Mouse (Mus musculus) midbrain, embryonic 13.5 days (tissue): ENCODE results near the gene Wdr75. TPM values are rescaled to one million over a fixed set of nuclear protein-coding genes. Genes with fewer than 3 reads are reported as not detected.

Experiments used
- ATAC-seq: fragments of 200-750 bp; cut with Nextera tagmentation; 2 replicates; pipeline ENCODE4 v1.8.0; 2017; ENCODE audit warnings: mild to moderate bottlenecking, moderate TSS enrichment, moderate library complexity
- H3K27ac ChIP-seq: fragments of 300-500 bp; sonication (generic); 2 replicates; pipeline ENCODE4 v1.5.1; 2015; ENCODE audit warnings: inconsistent platforms, mild to moderate bottlenecking, moderate library complexity
- H3K27me3 ChIP-seq: fragments of 300-500 bp; sonication (generic); 2 replicates; pipeline ENCODE4 v1.6.1; 2015; ENCODE audit warnings: mild to moderate bottlenecking, inconsistent platforms
- H3K36me3 ChIP-seq: fragments of 300-500 bp; sonication (generic); 2 replicates; pipeline ENCODE4 v1.6.1; 2015; ENCODE audit warnings: mild to moderate bottlenecking, inconsistent platforms
- H3K4me1 ChIP-seq: fragments of 300-500 bp; sonication (generic); replicated peaks from 2 replicates; pipeline ENCODE4 v1.6.1; 2015; ENCODE audit warnings: inconsistent platforms
- H3K4me2 ChIP-seq: fragments of 300-500 bp; sonication (generic); replicated peaks from 2 replicates; pipeline ENCODE4 v1.6.1; 2015; ENCODE audit warnings: moderate library complexity, mild to moderate bottlenecking, inconsistent platforms
- H3K4me3 ChIP-seq: fragments of 300-500 bp; sonication (generic); replicated peaks from 2 replicates; pipeline ENCODE4 v1.5.1; 2015; ENCODE audit warnings: mild to moderate bottlenecking, inconsistent platforms
- H3K9ac ChIP-seq: fragments of 300-500 bp; sonication (generic); replicated peaks from 2 replicates; pipeline ENCODE4 v1.6.1; 2015; ENCODE audit warnings: mild to moderate bottlenecking, inconsistent platforms
- H3K9me3 ChIP-seq: fragments of 300-500 bp; sonication (generic); 2 replicates; pipeline ENCODE4 v1.6.1; 2016; ENCODE audit warnings: mild to moderate bottlenecking, inconsistent platforms
- WGBS: fragments of 180-500 bp; shearing (Covaris S2); methylation state at CpG from one replicate; pipeline ENCODE4 v1.1.7; 2015; 5-methylcytosine and 5-hydroxymethylcytosine counted together
- polyA plus RNA-seq: library from polyadenylated mRNA; unstranded; fragments of >200 nt; fragmentation: Nextera tagmentation; extraction: Ambion mirVana; gene quantifications from 2 replicates; pipeline ENCODE4 v1.2.1, GENCODE M21; 2015

Wdr75 gene
- polyA plus RNA-seq, 1 experiment from 2014 or later = 74.1 TPM

- Histone ChIP-seq H3K4me2 (no peak overlapping the region), H3K4me3 (no peak overlapping the region), H3K27me3 (no peaks in the 10 kb centered on the region), H3K36me3 (no peaks in the 10 kb centered on the region), H3K9me3 (no peaks in the 10 kb centered on the region), H3K9ac (no peak overlapping the region), H3K27ac (no peak overlapping the region), H3K4me1 (no peaks in the 10 kb centered on the region)
- no peak for ATAC-seq
- WGBS = 77% methylated on average over 1 of the region's 1 CpGs
Observed at GRCm38 (mm10) chr1:45858038-45858437, 63.1 kb downstream of the Wdr75 start.

GRCm38 (mm10) chr1:45860349-45860748 is 65.4 kb downstream of the Wdr75 start:
- H3K9ac ChIP-seq = no peak overlapping the region
- no peaks in the 10 kb centered on the region for H3K36me3 ChIP-seq
- no peaks in the 10 kb centered on the region for H3K4me1 ChIP-seq
- no peak overlapping the region for H3K4me3 ChIP-seq
- no peak overlapping the region for H3K4me2 ChIP-seq
- no peaks in the 10 kb centered on the region for H3K27me3 ChIP-seq
- no peaks in the 10 kb centered on the region for H3K9me3 ChIP-seq
- no peak overlapping the region for H3K27ac ChIP-seq
- 79% methylated on average over 5 of the region's 5 CpGs for WGBS
- no peak for ATAC-seq

GRCm38 (mm10) chr1:45861162-45861561 is 66.2 kb downstream of the Wdr75 start:
- Histone ChIP-seq H3K9ac (no peak overlapping the region), H3K4me1 (no peaks in the 10 kb centered on the region), H3K4me2 (no peak overlapping the region), H3K27ac (no peak overlapping the region), H3K4me3 (no peak overlapping the region), H3K36me3 (no peaks in the 10 kb centered on the region), H3K27me3 (no peaks in the 10 kb centered on the region), H3K9me3 (no peaks in the 10 kb centered on the region)
- no peak for ATAC-seq

GRCm38 (mm10) chr1:45863641-45864040 is 68.7 kb downstream of the Wdr75 start:
- WGBS = 90% methylated on average over 3 of the region's 3 CpGs
- no peak overlapping the region for H3K27ac ChIP-seq
- no peak overlapping the region for H3K9ac ChIP-seq
- no peaks in the 10 kb centered on the region for H3K27me3 ChIP-seq
- no peak overlapping the region for H3K4me3 ChIP-seq
- no peaks in the 10 kb centered on the region for H3K36me3 ChIP-seq
- ATAC-seq = no peak
- H3K4me1 ChIP-seq = no peaks in the 10 kb centered on the region
- H3K4me2 ChIP-seq = no peak overlapping the region
- no peaks in the 10 kb centered on the region for H3K9me3 ChIP-seq

- no peaks in the 10 kb centered on the region for H3K27me3 ChIP-seq
- H3K27ac ChIP-seq = no peak overlapping the region
- no peak for ATAC-seq
- no peaks in the 10 kb centered on the region for H3K36me3 ChIP-seq
- H3K4me3 ChIP-seq = no peak overlapping the region
- H3K4me2 ChIP-seq = no peak overlapping the region
- H3K4me1 ChIP-seq = no peaks in the 10 kb centered on the region
- H3K9me3 ChIP-seq = no peaks in the 10 kb centered on the region
- H3K9ac ChIP-seq = no peak overlapping the region
- WGBS = 79% methylated on average over 4 of the region's 4 CpGs
Observed at GRCm38 (mm10) chr1:45864564-45865014, 69.6 kb downstream of the Wdr75 start.

- no peak for ATAC-seq
- H3K27me3 ChIP-seq = no peaks in the 10 kb centered on the region
- 65% methylated on average over 1 of the region's 1 CpGs for whole genome bisulfite sequencing
Observed at GRCm38 (mm10) chr1:45865316-45865715, 70.3 kb downstream of the Wdr75 start.

GRCm38 (mm10) chr1:45865727-45866126 is 70.8 kb downstream of the Wdr75 start:
- H3K4me3 ChIP-seq = no peak overlapping the region
- no peaks in the 10 kb centered on the region for H3K27me3 ChIP-seq
- no peak overlapping the region for H3K9ac ChIP-seq
- H3K27ac ChIP-seq = no peak overlapping the region
- no peak overlapping the region for H3K4me2 ChIP-seq
- ATAC-seq = no peak
- H3K4me1 ChIP-seq = no peaks in the 10 kb centered on the region
- no peaks in the 10 kb centered on the region for H3K9me3 ChIP-seq
- WGBS = 82% methylated on average over 5 of the region's 5 CpGs
- no peaks in the 10 kb centered on the region for H3K36me3 ChIP-seq

More at GRCm38 (mm10) chr1:45865316-45865715, 70.3 kb downstream of the Wdr75 start:
- Histone ChIP-seq H3K4me1 (no peaks in the 10 kb centered on the region), H3K9me3 (no peaks in the 10 kb centered on the region), H3K4me2 (no peak overlapping the region), H3K36me3 (no peaks in the 10 kb centered on the region), H3K4me3 (no peak overlapping the region), H3K9ac (no peak overlapping the region), H3K27ac (no peak overlapping the region)

GRCm38 (mm10) chr1:45866288-45867018 is 71.5 kb downstream of the Wdr75 start:
- ATAC-seq = no peak
- Histone ChIP-seq H3K4me3 (no peak overlapping the region), H3K4me1 (no peaks in the 10 kb centered on the region), H3K27me3 (no peaks in the 10 kb centered on the region), H3K9me3 (no peaks in the 10 kb centered on the region), H3K9ac (no peak overlapping the region), H3K27ac (no peak overlapping the region), H3K36me3 (no peaks in the 10 kb centered on the region), H3K4me2 (no peak overlapping the region)
- WGBS = 84% methylated on average over 3 of the region's 3 CpGs

GRCm38 (mm10) chr1:45868050-45868449 is 73.1 kb downstream of the Wdr75 start:
- H3K27ac ChIP-seq = no peak overlapping the region
- no peak for ATAC-seq
- no peaks in the 10 kb centered on the region for H3K27me3 ChIP-seq
- H3K4me1 ChIP-seq = no peaks in the 10 kb centered on the region
- no peak overlapping the region for H3K9ac ChIP-seq
- WGBS = 86% methylated on average over 1 of the region's 1 CpGs
- no peak overlapping the region for H3K4me3 ChIP-seq
- no peaks in the 10 kb centered on the region for H3K36me3 ChIP-seq
- H3K9me3 ChIP-seq = no peaks in the 10 kb centered on the region
- no peak overlapping the region for H3K4me2 ChIP-seq

GRCm38 (mm10) chr1:45868479-45869137 is 73.6 kb downstream of the Wdr75 start:
- WGBS = 88% methylated on average over 3 of the region's 3 CpGs
- Histone ChIP-seq H3K9ac (no peak overlapping the region), H3K4me3 (no peak overlapping the region), H3K36me3 (no peaks in the 10 kb centered on the region), H3K27ac (no peak overlapping the region), H3K9me3 (no peaks in the 10 kb centered on the region), H3K4me1 (no peaks in the 10 kb centered on the region), H3K27me3 (no peaks in the 10 kb centered on the region), H3K4me2 (no peak overlapping the region)
- ATAC-seq = no peak
